Mouse (Mus musculus) cerebellum, adult 9-10 months (tissue): ENCODE data around the gene Grin1.

Experiments
- DNase-seq: peaks from one replicate; pipeline ENCODE4 v3.0.0; 2022

Gene Grin1

DNA sequence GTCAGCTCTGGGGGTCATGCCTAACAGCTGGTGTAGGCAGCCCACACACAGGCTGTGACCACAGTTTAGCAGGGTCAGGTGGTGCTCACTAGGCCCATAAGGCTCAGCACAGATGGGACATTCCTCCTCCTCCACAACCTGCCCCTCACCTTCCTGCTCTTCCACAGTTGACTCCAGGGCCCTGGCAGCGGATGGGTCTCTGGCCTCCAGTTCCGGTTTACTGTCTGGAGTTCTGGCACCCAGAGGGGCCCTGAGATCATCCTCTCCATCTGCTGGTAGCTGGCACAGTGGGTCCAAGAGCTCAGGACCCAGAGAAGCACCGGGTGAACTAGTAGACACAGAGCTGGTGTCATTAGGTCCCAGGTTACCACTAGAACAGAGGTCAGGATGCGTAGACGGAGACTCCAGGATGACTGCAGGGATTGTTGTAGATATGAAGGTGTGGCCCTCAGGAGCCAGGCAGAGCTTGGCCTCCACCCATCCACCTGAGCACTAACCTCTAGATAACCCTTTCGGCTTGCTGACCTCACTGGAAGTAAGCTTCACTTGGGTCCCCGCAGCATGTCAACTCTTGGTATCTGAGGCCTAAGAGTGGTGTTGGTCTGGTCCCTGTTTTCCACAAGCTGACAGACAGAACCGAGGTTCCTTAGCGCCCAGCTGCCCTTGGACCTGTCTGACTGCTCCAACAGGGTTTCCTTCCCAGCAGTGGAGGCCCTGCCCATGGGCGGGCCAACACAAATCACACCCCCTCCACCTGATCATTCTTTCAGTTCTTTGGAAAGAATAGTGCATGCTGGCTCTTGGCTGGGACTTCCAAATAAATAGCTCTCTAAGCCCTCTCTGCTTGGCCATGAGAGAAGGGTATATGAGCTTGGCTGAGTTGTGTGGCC lies 72.6 kb downstream of the Grin1 start, which contains the start of gene AL732309.1:
TSS of gene AL732309.1 (minus strand) at position 681 of the 890 bp plus-strand sequence.
- DNase-seq = peak; percentile 69

DNA sequence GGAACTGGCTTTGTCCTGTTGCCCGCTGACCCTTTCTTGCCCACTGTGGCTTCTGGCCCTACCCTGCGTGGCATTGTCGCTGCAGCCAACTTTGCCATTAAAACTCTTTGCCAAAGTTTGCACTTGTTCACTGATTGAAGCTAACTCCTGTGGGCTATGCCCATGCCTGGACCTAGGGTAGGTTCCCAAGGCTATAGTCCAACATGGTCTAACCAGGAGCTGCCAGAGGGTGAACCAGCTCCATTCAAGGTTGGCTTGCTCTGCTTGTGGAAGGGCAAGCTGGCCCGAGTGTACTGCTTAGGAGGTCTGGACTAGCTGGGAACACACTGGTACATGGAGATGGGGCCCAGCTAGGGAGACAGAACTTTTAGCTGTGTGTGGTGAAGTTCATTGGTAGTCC lies 74.8 kb downstream of the Grin1 start:
- DNase-seq = no peak

DNA sequence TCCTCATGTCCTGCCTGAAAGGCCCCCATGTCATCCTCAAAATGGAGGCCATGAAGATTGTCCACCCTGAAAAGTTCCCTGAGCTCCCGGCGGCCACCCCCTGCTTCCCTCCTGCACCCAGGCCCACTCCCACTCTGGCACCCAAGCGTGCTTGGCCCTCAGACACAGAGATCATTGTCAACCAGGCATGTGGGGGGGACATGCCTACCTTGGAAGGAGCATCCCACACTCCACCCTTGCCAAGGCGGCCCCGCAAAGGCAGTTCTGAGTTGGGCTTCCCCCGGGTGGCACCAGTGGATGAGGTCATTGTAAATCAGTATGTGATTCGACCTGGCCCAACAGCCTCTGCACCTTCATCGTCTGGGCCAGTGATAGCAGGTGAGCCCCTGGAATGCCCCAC lies 75.6 kb downstream of the Grin1 start:
- no peak for DNase-seq

DNA sequence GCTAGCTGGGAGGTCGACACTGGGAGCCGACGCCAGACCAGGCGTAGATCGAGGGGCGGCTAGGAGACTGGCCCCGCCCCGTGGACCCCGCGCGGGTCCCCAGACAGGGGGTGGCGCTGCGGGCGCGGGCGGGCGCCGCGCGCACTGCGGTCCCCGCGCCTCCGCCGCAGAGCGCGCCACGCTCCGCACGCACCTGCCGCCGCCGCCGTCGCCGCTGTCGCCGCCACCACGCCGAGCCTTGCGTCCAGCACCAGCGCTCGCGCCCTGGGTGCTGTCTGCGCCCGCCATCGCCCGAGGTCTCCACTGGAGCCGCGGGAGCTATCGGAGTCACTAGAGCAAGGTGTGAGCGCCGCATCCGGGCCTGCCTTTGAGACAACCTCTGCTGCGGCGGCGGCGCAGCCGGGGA lies 76.9 kb downstream of the Grin1 start, which contains the start of the genes Rnf208 and Cysrt1:
TSS of gene Rnf208 (plus strand) at position 155 of the 406 bp plus-strand sequence.
TSS of gene Cysrt1 (minus strand) at position 352 of the 406 bp plus-strand sequence.
- DNase-seq = no peak

DNA sequence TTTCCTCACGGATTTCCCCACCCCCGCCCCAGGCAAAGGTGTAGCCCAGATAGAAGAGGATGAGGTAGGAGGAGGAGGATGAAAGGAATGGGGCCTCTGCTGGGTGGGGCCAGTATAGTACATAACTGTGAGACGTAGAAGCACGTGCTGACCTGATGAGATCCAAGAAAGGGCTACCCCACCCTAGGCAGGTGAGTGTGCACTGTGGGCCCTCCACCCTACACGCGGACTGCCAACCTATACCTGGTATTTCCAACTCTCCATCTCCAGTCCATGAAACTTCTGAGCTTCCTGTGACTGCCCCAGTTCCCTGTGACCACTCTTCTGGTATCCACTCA lies 77.6 kb downstream of the Grin1 start:
- no peak for DNase-seq
